Mouse (Mus musculus) MEL (cell line): Measurements from ENCODE around the gene Ankrd39. TPM values are rescaled to one million over a fixed set of nuclear protein-coding genes. Genes with fewer than 3 reads are reported as not detected.

Experiments
- DNase-seq: peaks from one replicate; pipeline ENCODE4 v3.0.0; 2011; ENCODE audit warnings: low read depth, low spot score
- H3K27ac ChIP-seq: 2 replicates; pipeline ENCODE4 v1.5.1; 2012; ENCODE audit warnings: low read depth, mild to moderate bottlenecking, control low read depth, low read length, moderate library complexity; ENCODE audit not compliant: control insufficient read depth
- H3K27me3 ChIP-seq, 2 experiments: fragments of 150-350 bp in 1 of 2; sonication (generic) in 1 of 2; 2 replicates each; pipeline ENCODE4 v1.6.1; 2012; ENCODE audit warnings: low read length in 2 of 2, mild to moderate bottlenecking in 2 of 2, improper control_type of control experiment in 1 of 2, moderate library complexity in 1 of 2; ENCODE audit not compliant: insufficient read depth in 2 of 2, control insufficient read depth in 1 of 2
- H3K36me3 ChIP-seq, 2 experiments: 2 replicates each; pipeline ENCODE4 v1.6.1; 2012 to 2014; ENCODE audit warnings: low read length in 2 of 2, improper control_type of control experiment in 1 of 2, inconsistent platforms in 1 of 2, mild to moderate bottlenecking in 1 of 2; ENCODE audit not compliant: insufficient read depth in 2 of 2, control insufficient read depth in 1 of 2
- H3K4me1 ChIP-seq, 2 experiments: fragments of 150-350 bp in 1 of 2; sonication (generic) in 1 of 2; 2 replicates each; pipeline ENCODE4 v1.6.1; 2012; ENCODE audit warnings: low read length in 2 of 2, improper control_type of control experiment in 1 of 2, mild to moderate bottlenecking in 1 of 2; ENCODE audit not compliant: insufficient read depth in 2 of 2, control insufficient read depth in 1 of 2
- H3K4me3 ChIP-seq, 2 experiments: fragments of 150-350 bp in 1 of 2; sonication (generic) in 1 of 2; 2 replicates each; pipeline ENCODE4 v1.5.1; 2012; ENCODE audit warnings: low read depth in 2 of 2, low read length in 2 of 2, mild to moderate bottlenecking in 2 of 2, moderate library complexity in 2 of 2, control low read depth in 1 of 2, improper control_type of control experiment in 1 of 2; ENCODE audit not compliant: control insufficient read depth in 1 of 2, insufficient read depth in 1 of 2
- H3K79me2 ChIP-seq: 2 replicates; pipeline ENCODE4 v1.6.1; 2012; ENCODE audit warnings: mild to moderate bottlenecking, low read length, moderate library complexity; ENCODE audit not compliant: control insufficient read depth, poor library complexity, insufficient read depth
- H3K9ac ChIP-seq: 2 replicates; pipeline ENCODE4 v1.6.1; 2012; ENCODE audit warnings: low read depth, mild to moderate bottlenecking, control low read depth, low read length, moderate library complexity; ENCODE audit not compliant: control insufficient read depth, poor library complexity, severe bottlenecking
- H3K9me3 ChIP-seq: fragments of 150-350 bp; sonication (generic); replicated peaks from 2 replicates; pipeline ENCODE4 v1.6.1; 2012; ENCODE audit warnings: mild to moderate bottlenecking, low read length, improper control_type of control experiment, moderate library complexity; ENCODE audit not compliant: insufficient read depth
- CHD1 ChIP-seq: IDR thresholded peaks from 2 replicates; pipeline ENCODE4 v1.6.1; 2012; ENCODE audit warnings: low read depth, mild to moderate bottlenecking, inconsistent platforms, low read length, improper control_type of control experiment
- CTCF ChIP-seq, 3 experiments: IDR thresholded peaks in 2 of 3; conservative IDR thresholded peaks in 1 of 3; 2 replicates each; pipeline ENCODE4 v1.5.1; 2011 to 2012; ENCODE audit warnings: low read length in 3 of 3, low read depth in 2 of 3, mild to moderate bottlenecking in 2 of 3, improper control_type of control experiment in 1 of 3, inconsistent platforms in 1 of 3, mixed read lengths in 1 of 3, moderate library complexity in 1 of 3; ENCODE audit not compliant: control insufficient read depth in 1 of 3, insufficient read depth in 1 of 3, poor library complexity in 1 of 3, severe bottlenecking in 1 of 3
- ETS1 ChIP-seq: IDR thresholded peaks from 2 replicates; pipeline ENCODE4 v1.6.1; 2012; ENCODE audit warnings: low read depth, mild to moderate bottlenecking, inconsistent platforms, low read length, improper control_type of control experiment, moderate library complexity
- GABPA ChIP-seq: IDR thresholded peaks from 2 replicates; pipeline ENCODE4 v1.6.1; 2012; ENCODE audit warnings: low read depth, mild to moderate bottlenecking, inconsistent platforms, low read length, improper control_type of control experiment, moderate library complexity
- HCFC1 ChIP-seq: IDR thresholded peaks from 2 replicates; pipeline ENCODE4 v1.6.1; 2012; ENCODE audit warnings: low read depth, mild to moderate bottlenecking, inconsistent platforms, low read length, improper control_type of control experiment, moderate library complexity
- KAT2A ChIP-seq: conservative IDR thresholded peaks from 2 replicates; pipeline ENCODE4 v1.6.1; 2012; ENCODE audit warnings: low read depth, low read length, improper control_type of control experiment, inconsistent platforms
- MAFK ChIP-seq: IDR thresholded peaks from 2 replicates; pipeline ENCODE4 v1.6.1; 2011; ENCODE audit warnings: low read depth, mild to moderate bottlenecking, low read length, improper control_type of control experiment, borderline replicate concordance
- POLR2A ChIP-seq, 2 experiments: IDR thresholded peaks; 2 replicates each; pipeline ENCODE4 v1.6.1; 2011 to 2012; ENCODE audit warnings: low read length in 2 of 2, mild to moderate bottlenecking in 2 of 2, control low read depth in 1 of 2, improper control_type of control experiment in 1 of 2, low read depth in 1 of 2, moderate library complexity in 1 of 2; ENCODE audit not compliant: control insufficient read depth in 1 of 2, insufficient read depth in 1 of 2, poor library complexity in 1 of 2
- POLR2AphosphoS5 ChIP-seq: IDR thresholded peaks from 2 replicates; pipeline ENCODE4 v1.6.1; 2012; ENCODE audit warnings: low read depth, borderline replicate concordance, mild to moderate bottlenecking, inconsistent platforms, low read length, moderate library complexity, mixed read lengths
- SMC3 ChIP-seq: IDR thresholded peaks from 2 replicates; pipeline ENCODE4 v1.6.1; 2011; ENCODE audit warnings: low read depth, low read length, improper control_type of control experiment
- TBP ChIP-seq: IDR thresholded peaks from 2 replicates; pipeline ENCODE4 v1.8.0; 2011; ENCODE audit warnings: low read depth, low read length, improper control_type of control experiment
- USF2 ChIP-seq, 2 experiments: IDR thresholded peaks; 2 replicates each; pipeline ENCODE4 v1.6.1; 2011 to 2012; ENCODE audit warnings: improper control_type of control experiment in 2 of 2, low read length in 2 of 2, borderline replicate concordance in 1 of 2, inconsistent platforms in 1 of 2, low read depth in 1 of 2, mild to moderate bottlenecking in 1 of 2; ENCODE audit not compliant: insufficient read depth in 1 of 2
- ZC3H11A ChIP-seq: IDR thresholded peaks from 2 replicates; pipeline ENCODE4 v1.6.1; 2012; ENCODE audit warnings: low read depth, mild to moderate bottlenecking, inconsistent platforms, low read length, improper control_type of control experiment
- ZMIZ1 ChIP-seq: IDR thresholded peaks from 2 replicates; pipeline ENCODE4 v1.6.1; 2012; ENCODE audit warnings: low read depth, mild to moderate bottlenecking, inconsistent platforms, low read length, improper control_type of control experiment, moderate library complexity
- polyA plus RNA-seq, 2 experiments: library from polyadenylated mRNA; stranded (reverse) in 1 of 2; unstranded in 1 of 2; fragments of >175 nt in 1 of 2; fragments of >200 nt in 1 of 2; gene quantifications; 2 replicates each; pipeline versions ENCODE4 v1.2.1 to v1.2.4; 2012; ENCODE audit warnings: low replicate concordance in 2 of 2, low read depth in 1 of 2; ENCODE audit not compliant: insufficient read length in 2 of 2, insufficient read depth in 1 of 2, missing spikeins in 1 of 2
- total RNA-seq: library from RNA; depleted of rRNA; stranded (reverse); fragments of 300-350 nt; gene quantifications from 2 replicates; pipeline ENCODE4 v1.2.3, GENCODE M21; 2012

Ankrd39 gene
- total and polyA plus RNA-seq, 3 experiments = 9.7 to 14.4 TPM; not detected in 1

DNA sequence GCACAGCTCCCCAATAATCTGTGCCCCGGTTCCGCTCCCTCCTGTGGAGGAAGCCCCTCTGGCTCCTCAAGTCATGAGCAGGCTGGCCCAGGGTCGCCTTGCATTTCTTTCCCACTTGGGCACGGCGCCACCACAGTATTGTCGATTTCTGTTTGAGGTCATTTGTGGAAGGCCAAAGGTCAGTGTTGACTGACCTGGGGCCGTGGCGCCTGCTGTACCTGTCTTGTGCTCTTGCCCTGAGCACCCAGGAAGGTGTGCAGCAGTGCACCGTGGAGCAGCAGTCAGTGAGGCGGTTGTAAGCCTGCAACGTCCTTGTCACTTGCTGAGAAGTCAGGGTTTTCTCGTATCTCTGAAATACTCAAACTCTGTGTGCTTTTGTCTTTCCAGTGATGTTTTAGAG is 21.5 kb downstream of the Ankrd39 start:
- H3K9me3 ChIP-seq = no peaks in the 10 kb centered on the region
- no peaks in the 10 kb centered on the region for H3K27me3 ChIP-seq
- no peak for TF ChIP-seq ETS1
- TF ChIP-seq HCFC1 = no peak
- no peak for TF ChIP-seq POLR2A (IDR thresholded peaks at IDR 0.05; ENCODE audit: control insufficient read depth in 1 of 2, insufficient read depth in 1 of 2, low read depth in 1 of 2, low read length in 2 of 2, poor library complexity in 1 of 2)
- TF ChIP-seq TBP = no peak
- TF ChIP-seq POLR2AphosphoS5 = no peak
- no peak for TF ChIP-seq CTCF (IDR thresholded peaks at IDR 0.05 in 2 of 3, conservative IDR thresholded peaks at IDR 0.05 in 1 of 3; ENCODE audit: control insufficient read depth in 1 of 3, insufficient read depth in 1 of 3, low read depth in 2 of 3, low read length in 3 of 3, poor library complexity in 1 of 3, severe bottlenecking in 1 of 3)
- TF ChIP-seq USF2 (IDR thresholded peaks at IDR 0.05; ENCODE audit: borderline replicate concordance in 1 of 2, insufficient read depth in 1 of 2, low read depth in 1 of 2, low read length in 2 of 2) = no peak
- peaks cover 0 to 5% of the 10 kb centered on the region in 2 experiments; a peak in 2 of 4 replicates for H3K36me3 ChIP-seq
- no peak for DNase-seq
- H3K4me3 ChIP-seq = no peak overlapping the region
- no peaks in the 10 kb centered on the region for H3K79me2 ChIP-seq
- H3K27ac ChIP-seq = no peak overlapping the region
- peaks cover 0 to 3% of the 10 kb centered on the region in 2 experiments; a peak in 1 of 4 replicates for H3K4me1 ChIP-seq
- no peak overlapping the region for H3K9ac ChIP-seq

DNA sequence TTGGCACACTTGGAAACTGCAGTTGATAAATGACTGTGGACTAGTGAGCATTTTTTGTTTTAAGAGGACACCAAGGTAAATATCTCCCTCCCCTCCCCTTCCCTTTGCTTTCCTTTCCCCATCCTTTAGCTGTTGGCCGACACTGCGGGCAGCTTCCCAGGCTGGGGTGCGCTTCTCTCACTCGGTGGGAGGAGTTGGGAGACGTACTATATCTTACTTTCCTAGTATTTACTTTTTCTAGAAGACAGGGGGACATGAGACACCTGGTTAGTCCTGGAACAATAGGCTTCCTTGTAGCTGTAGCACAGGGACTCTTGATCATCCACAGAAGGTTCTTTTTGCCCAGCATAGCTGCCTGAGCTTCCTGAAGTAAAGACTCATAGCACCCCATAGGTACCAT is 23.2 kb downstream of the Ankrd39 start:
- Histone ChIP-seq H3K4me1 (peaks cover 0 to 3% of the 10 kb centered on the region in 2 experiments; a peak in 1 of 4 replicates), H3K27me3 (no peaks in the 10 kb centered on the region), H3K4me3 (no peak overlapping the region), H3K9me3 (no peaks in the 10 kb centered on the region), H3K27ac (no peak overlapping the region), H3K79me2 (no peaks in the 10 kb centered on the region), H3K36me3 (peaks cover 0 to 5% of the 10 kb centered on the region in 2 experiments; a peak in 2 of 4 replicates), H3K9ac (no peak overlapping the region)
- TF ChIP-seq CHD1 (no peak), ZC3H11A (no peak), GABPA (no peak), SMC3 (no peak)
- DNase-seq = no peak

DNA sequence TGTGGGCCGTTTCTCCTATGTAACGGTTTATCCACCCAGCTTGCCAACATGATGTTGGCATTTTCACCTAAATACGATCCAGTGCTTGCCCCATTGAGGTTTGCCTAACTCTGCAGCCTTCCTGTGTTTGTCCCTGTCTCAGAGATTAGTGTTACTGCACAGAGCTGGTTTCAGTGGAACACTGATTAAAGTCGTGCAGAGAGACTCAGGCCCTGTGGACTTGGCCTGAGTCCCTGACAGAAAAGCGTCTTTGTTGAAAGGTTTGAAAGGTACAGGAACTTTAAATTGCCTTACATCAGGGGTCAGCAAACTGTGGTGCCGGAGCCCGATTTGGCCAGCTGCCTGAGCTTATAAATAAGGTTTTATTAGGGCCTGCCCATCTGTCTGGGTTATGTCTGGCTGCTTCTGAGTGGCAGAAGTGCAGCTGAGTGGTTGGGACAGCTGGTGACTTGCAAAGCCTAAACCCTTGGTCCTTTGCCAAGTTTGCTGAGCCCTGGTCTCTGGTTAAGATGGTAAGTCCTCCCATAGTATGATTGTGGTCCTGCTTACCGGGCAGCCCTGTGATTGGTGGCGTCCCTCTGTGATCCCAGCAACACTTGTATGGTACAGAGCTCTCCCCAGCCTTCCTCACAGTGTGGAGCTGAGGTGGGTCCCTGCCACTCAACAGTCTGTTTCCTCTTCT is 23.8 kb downstream of the Ankrd39 start:
- no peak overlapping the region for H3K27ac ChIP-seq
- no peak overlapping the region for H3K4me3 ChIP-seq
- no peaks in the 10 kb centered on the region for H3K79me2 ChIP-seq
- H3K27me3 ChIP-seq = no peaks in the 10 kb centered on the region
- TF ChIP-seq CHD1 = no peak
- no peak for TF ChIP-seq MAFK
- no peak for TF ChIP-seq ZMIZ1
- no peak for TF ChIP-seq KAT2A
- H3K9me3 ChIP-seq = no peaks in the 10 kb centered on the region
- no peak for DNase-seq
- H3K9ac ChIP-seq = no peak overlapping the region
- H3K36me3 ChIP-seq = peaks cover 0 to 3% of the 10 kb centered on the region in 2 experiments; a peak in 2 of 4 replicates
- peaks cover 0 to under 1% of the 10 kb centered on the region in 2 experiments; a peak in 1 of 4 replicates for H3K4me1 ChIP-seq
